Mouse (Mus musculus): ENCODE measurements around the gene Olfr49.
A peak's percentile ranks its signal among the peaks of the same experiment; 100 is the strongest.

Gene Olfr49

DNA sequence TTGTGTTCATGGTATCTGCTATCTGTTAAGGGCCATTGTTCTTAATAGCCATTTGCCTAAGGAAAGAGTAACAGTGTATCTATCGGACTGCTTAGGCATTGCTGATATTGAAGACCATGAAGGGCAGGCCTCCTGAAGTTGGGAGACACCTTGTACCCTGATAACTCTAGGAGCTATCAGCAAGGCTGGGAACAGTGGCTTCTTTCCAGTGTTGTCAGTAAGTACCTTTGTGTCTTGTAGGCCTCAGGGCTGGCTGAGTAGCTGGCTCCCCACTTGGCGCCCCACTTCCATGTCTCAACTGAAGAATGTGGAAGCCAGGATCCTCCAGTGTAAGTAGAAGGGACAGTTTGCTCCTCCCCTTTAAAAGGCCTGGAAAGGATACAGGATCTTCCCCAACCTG, 23.4 kb downstream of the Olfr49 start:
- DNase-seq (ENCODE audit: low read depth) = no peak

DNA sequence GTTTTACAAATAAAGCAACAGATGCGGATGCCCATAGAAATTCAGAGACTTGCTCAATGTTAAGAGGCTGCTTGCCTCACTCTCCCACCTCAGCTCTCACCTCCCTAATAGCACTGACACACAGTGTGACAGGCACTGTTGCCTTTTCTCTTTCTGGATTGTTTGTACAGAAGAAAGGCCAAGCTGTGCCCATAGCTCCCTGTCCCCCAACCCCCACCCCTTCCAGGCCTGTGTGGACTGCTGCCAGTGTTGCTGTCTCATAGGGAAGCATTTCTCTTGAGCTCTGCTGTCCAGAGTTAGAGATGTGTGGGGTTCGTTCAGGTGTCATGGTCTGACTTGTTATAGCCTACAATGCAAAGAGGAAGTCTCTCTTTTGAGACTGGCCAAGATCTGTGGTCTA, 24.5 kb downstream of the Olfr49 start:
- no peak for DNase-seq (ENCODE audit: low read depth)

DNA sequence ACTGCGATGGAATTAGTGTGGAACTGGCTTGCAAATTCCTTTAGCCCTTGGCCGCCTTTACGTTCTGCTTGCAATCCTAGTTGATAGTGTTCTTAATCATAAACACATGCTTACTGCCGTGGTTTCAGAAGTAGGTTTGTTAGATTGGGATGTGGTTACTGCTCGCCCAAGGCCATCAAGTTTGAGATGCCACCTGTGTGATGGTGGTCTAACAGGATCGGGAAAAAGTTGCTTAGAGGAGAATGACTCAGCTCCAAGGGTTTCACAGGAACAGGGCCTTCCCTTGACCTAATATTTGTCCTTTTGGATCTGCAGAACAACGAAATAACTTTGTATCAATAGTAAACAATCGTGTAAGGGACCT, 25.0 kb downstream of the Olfr49 start:
- no peak for DNase-seq (ENCODE audit: low read depth)

DNA sequence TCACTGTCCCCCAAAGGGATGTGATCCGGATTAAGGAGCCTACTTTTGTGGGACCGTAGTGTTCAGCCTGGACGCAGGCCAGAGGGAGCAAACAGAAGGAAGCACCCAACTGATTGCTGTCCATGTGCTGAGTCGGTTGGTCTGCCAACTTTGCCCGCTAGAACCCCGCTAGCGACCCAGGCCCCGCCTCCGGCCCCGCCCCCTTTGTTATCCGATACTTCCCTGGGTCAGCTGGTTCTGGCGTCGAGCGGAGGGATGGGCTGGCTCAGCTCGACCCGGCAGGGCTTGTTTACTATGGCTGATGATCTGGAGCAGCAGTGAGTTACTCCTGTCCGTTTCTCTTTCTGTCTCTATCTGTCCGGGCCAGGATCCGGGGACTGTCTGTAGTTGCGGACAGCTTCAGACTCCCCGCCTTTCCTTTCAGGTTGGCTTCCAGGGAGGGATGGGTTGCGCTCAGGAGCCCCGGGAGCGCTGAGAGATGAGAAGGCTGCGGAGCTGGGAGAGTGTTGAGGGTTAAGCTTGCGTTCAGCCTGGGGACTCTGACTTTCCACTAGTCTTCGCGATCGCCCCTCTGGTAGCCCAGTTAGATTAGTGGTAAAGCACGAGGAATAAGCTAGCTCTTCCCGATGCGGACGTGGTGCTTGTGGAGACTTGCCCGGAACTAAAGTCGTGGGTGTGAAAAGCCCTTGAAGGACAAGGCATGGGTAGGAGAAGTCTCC, 25.6 kb downstream of the Olfr49 start:
- peak; percentile 72 for DNase-seq (ENCODE audit: low read depth)

DNA sequence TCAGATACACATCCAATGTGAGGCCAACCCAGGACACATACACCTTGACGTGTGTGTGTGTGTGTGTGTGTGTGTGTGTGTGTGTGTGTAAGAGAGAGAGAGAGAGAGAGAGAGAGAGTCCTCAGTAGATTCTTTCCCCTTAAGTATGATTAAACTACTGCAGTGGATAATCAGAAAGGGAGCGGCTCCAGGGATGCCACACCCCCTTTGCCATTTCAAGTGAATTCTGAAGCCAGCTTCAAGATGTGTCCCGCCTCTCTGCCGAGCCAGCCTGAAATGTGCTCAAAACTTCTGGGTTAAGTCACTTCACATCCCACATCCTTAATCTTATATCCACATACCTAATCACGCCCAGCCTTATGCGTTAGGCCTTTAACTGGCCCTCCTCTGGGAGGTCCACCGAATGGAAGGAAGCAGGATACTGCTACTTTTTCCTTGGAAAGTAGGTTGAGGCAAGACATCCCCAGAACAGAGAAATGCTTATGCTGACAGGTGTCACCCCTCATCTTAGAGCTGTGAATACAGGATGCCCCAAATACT, 26.5 kb downstream of the Olfr49 start:
- DNase-seq (ENCODE audit: low read depth) = no peak

DNA sequence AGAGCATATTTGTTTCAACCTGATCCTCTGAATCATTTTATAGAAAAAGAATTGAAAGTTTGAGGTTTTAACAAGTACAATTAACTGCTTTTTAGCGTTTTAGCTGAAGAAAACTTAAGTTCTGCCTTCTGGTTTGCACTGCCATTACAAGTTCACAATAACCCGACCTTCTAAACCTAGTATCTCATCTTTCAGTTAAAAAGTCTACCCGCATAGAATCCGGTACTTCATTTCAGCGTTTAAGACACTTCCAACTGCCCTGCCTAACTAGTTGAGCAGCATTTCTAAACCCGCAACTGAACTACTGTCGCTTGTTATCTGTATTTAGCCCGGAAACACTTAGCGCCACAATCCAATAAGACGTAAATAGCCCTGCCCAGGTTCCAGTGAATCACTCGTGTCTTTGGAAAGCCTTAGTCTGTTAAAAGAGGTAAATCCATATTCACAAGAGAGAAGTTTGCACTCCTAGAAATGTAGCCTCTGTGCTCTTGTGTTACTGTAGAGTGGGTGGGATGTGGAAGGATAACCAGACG, 30.0 kb downstream of the Olfr49 start:
- DNase-seq (ENCODE audit: low read depth) = no peak

DNA sequence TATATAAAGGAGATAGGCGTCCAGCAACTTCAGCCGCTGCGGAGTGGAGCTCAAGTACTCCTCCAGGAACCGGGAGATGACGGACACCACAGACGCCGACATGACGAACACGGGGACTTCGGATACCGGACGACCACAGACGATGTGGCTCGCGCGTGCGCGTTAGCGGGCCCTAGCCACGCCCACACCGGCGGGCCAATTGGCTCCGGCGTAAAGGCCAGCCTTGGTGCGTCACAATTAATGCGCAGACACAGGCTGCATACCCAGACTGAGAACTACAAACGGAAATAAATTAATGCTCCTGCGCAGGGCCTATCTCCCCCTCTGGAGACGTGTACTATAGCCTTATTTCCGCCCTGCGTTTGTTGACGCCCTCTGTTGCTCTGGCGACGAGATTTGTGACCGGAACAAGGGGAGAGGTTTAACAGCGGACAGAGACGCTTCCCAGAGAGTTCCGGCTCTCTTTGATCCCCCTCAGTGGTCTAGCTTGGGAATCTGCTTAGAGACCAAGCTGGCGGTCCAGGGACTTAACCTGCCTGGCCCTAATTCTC, 30.9 kb downstream of the Olfr49 start, which contains the start of the genes Dad1 and Abhd4:
Gene Dad1 (minus strand): TSS at position 364 of the 551 bp plus-strand sequence.
Gene Abhd4 (plus strand): TSS at position 448 of the 551 bp plus-strand sequence.
- peak; percentile 98 for DNase-seq (ENCODE audit: low read depth)

DNA sequence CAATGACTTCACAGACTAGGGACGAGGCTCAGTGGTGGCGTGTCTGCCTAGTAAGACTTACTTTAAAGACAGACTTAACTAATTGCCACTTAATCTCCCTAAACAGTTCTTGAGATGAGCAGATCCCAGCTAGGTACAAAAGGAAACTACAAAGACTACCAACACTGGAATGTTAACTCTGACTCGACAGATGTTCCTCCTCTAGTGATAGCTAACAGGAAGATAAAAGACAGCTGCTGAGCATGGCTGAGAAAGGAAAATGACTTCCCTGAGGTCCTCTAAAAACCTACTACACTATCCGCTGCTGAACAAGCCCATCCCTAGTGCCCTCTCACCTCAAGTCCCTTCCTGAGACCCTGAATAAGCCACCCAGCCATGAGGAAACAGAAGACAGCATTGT, 34.6 kb downstream of the Olfr49 start:
- DNase-seq (ENCODE audit: low read depth) = no peak

DNA sequence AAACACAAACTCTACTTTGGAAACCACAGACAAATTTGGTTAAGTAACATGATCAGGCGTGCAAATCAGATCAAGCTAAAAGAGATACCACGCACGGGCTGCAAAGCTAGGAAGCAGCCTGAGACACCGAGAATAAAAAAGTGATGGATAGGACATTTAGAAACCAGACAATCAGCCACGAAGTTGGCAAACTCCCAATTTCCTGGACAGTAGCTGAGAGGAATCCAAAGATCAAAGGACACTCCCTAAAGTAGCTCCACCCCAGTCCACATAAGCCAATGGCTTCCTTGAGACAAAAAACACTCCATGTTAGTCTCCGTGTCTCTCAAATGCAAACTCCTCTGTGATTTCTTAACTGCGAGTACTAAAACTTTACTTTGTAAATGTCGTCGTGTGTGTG, 35.4 kb downstream of the Olfr49 start:
- DNase-seq (ENCODE audit: low read depth) = no peak

DNA sequence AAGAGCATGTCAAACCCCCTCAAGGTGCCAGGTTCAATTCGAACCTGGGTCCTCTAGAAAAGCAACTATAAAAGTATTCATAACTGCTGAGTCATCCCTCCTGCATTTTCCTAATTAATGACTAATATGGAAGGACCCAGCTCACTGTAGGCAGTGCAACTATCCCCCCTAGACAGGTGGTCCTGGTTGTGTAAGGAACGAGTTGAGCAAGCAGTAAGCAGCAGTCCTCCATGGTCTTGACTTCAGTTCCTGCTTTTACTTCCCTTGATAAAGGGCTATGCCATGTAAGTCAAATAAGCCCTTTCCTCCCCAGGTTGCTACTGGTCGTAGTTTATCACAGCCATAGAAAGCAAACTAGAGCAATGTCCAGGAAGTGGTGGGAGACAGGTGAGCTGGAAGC, 38.5 kb downstream of the Olfr49 start:
- DNase-seq (ENCODE audit: low read depth) = no peak

DNA sequence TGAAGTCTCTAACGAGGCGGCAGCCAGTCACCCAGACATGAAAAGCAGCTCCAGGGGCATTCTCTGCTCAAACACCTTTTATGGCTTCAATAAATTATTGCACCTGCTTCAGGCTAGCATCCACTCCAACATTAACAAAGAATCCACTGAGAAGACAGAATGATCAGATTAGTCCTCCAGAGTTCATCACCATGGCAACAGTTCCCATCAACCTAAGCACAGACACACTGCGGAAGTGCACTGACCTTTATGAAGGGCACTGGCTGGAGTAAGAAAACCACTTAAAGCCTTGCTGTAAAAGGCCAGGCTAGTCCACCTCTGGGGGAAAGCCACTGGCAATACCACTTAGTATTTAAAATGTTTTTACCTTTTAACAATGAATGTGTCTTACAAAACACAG, 40.6 kb downstream of the Olfr49 start:
- DNase-seq (ENCODE audit: low read depth) = no peak

DNA sequence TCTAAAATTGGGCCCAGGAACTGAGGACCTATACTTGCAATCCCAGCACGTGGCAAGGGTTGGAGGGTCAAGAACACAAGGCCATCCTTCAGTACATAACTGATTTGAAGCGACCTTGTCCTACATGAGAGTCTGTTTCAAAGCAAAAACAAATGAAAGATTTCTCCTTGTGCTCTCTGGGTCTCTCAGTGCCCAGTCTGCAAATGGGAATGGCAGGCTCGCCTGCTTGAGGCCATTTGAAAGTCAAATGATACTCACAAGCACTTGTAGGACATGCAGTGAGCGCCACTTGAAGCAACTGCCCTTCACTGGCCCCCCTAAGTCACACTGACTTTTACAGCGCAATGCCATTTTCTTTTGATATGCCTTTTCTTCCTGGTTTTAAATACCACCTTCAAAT, 44.2 kb downstream of the Olfr49 start:
- DNase-seq (ENCODE audit: low read depth) = no peak

DNA sequence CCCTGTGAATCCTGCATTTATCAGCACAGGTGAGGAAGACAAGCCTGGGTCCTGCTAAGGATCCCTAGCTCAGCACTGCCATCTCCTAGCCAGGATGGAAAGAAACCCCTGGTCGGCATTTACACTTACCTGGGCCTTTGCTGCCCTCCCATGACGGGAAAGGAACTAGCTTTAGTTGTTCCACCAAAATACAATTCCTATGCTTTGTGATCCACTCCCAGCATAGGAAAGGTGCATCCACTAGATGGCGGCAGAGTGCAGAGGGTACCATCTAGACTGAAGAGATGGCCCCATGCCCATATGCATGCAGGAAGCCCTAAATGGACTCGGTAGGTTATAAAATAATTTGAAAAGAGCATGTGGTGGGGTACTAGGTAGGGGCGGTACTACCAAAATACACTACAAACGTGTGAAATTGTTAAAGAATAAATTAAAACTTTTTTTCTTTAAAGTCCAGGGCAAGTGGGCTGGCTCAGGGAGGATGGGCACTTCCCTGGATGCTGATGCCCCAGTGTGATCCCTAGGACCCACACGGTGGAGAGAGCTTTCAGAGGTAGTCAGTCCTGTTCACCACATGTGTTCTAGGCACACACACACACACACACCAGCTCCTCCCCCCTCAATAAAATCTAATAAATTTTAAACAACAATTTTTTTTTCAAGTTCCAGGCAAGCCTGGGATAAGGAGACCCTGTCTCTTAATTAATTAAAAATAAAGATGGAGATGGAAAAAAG, 45.6 kb downstream of the Olfr49 start:
- DNase-seq (ENCODE audit: low read depth) = peak; percentile 93

DNA sequence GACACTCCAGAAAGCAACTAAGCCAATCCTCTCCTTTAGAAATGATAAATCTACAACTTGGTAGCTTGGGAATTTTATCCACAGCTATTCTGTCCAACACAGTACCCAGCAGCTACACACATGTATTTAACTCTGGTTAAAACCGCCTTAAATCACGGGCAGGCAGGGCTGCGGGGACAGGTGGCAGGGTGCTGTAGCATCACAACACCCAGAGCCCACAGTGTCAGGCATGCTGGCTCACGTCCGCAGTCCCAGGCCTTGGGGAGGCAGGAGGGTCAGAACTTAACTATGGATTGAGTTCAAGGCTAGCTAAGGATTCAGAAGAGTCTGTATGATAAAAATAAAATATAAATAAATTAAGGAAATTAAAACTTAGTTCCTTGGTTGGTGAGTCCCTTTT, 47.9 kb downstream of the Olfr49 start:
- DNase-seq (ENCODE audit: low read depth) = no peak

DNA sequence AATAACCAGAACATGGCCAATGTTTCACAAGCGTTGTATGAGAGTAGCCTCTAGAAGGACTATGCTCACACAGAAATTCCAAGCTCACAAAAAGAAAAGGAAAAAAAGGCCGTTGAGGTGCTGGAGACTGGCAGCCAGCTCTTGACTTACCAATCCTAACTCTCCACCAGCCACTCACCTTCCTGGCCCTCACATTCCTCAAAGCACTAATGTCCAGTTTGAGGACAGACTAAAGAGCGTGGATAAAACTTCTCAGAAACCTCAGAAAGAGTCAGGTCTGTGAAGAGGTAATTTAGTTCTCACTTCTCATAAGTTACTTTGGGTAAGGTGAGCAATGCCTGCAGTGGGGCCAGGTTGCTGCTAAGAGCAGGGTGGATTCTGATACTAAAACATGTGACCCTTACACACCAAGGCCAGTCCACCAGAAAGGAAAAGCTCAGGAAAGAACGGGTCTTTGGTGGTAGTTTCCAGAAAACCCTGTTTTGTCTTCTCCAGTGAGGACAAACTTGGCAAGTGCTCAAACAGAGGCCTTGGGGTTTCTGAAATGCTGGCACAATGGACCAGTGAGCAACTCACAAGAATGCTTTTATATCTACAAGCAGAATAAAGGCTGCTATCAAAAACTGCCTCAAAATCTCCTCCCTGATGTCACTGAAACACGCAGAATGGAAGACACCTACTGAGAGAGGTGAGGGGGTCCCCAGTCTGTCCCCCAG, 48.8 kb downstream of the Olfr49 start:
- DNase-seq (ENCODE audit: low read depth) = no peak

DNA sequence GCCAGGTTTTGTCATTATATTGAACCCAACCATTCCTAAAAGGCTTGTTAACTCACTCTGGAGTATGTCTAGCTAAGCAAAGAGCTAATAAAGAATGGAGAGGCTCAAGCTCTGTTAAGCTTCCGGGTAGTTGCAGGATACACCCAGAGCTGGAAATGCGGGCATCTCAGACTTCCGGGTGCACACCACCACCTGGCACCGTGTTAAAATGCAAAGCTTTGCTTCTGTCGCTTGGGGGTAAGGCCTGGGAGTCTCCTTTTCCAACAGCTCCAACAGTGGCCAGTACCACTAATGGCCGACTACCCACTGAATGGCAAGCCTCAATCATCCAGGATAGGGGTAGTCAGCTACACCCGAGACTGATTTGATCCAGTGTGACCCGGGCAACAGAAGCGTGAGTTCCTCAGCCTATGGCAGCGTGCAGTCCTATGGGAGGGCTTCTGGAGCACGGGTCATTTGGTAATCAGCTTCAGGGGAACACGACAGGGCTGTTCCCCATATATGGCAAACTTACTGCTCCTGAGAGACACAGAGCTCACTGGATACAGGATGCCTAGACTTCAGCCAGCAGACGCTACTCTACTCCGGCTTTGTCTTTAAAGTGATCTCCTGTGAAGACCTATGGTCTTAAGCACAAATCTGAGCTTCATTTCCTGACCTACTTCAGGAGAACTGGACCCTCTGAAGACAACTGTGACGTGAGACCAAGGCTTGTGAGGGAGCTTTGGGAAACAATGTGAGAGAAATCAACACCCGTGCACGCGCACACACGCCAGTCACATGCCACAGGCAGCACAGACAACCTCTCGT, 50.3 kb downstream of the Olfr49 start:
- DNase-seq (ENCODE audit: low read depth) = peak; percentile 64

DNA sequence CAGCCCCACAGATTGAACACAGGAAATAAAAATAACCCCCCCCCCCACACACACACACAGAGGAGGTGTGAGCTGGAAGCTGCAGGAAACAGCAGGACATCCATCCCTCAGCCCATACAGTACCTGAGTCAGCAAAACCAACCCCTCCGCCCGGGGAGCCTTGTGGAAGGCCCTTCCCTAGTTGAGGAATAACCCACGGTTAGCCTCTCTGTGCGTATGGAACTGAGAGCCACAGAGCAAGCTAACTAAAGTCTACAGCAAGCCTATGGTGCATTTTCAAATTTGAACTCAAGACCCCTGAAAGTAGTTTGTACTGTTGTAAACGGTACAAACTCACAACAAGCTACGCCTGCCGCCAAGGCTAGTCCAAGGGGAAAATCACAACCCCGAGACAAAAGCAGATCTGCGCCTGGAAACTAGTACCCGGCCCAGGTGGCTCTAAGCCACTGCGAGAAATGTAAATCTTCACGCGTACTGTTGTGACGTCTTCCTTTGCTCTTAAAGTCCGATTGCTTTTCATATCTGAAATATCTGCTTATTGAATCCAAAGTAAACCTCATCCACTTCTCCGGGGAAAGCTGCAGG, 51.1 kb downstream of the Olfr49 start:
- DNase-seq (ENCODE audit: low read depth) = no peak

DNA sequence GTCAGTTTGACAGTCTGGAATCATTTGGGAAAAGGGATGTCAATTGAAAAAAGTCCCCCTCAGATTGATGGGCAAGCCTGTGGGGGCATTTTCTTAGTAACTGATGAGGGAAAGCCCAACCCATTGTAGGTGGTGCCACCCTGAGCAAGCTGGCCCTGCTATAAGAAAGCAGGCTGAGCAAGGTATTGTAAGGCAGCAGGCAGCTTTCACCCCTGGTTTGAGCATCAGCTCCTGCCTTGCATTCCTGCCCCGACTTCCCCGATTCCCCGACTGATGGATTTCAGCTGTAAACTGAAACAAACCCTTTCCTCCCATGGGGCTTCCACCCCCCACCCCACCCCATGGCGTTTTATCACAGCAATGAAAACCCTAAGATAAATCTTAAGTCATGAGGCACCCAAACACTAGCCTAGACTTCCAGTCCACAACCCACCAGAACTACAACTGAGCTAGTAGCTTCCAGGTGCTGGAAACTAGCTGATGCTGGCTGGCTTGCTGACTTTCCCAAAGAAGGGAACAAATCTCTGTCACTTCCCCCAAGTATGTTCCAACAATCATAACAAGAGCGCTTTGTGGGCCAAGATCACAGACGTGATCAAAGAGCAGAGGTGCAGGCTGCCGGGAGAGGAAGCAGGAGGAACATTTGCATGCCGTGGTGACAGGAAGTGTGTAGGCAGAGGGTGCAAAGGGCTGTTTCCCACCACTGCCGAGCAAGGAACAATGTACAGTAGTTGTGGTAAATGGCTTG, 51.8 kb downstream of the Olfr49 start:
- peak; percentile 93 for DNase-seq (ENCODE audit: low read depth)

DNA sequence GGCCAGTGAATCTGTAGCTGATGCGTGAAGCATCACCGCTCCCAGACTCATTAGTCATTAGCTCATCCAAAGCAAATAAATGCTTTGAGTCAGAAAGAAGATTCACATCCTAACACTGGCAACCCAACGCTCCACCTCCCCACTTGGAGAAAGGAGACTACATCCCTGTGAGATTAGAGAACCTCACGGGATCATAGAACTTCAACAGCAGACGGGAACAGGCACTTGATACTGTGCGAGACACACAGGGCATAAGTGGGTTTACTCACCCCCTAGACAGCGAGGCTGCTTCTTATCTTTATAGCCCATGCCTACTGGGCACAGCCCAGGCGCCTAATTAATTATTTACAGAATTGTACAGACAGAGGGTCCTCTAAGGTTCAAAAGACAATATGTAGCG, 52.6 kb downstream of the Olfr49 start:
- DNase-seq (ENCODE audit: low read depth) = peak; percentile 50
